Comparison of ENCODE assay signal across 9 mouse cellular contexts in genomic region chr12:81844572-81844971, GRCm38 (mm10). TPM values are rescaled to one million over a fixed set of nuclear protein-coding genes. Genes with fewer than 3 reads are reported as not detected.
DNase-seq lines count a peak whose midpoint lies in the region; ATAC-seq and TF ChIP-seq lines count a peak whose summit lies in the region.
"Had no signal": no experiment of that assay in that cellular context is flagged by ENCODE, and none has a peak within 500 bp of the region (broad histone marks: within the 10 kb centered on the region; RNA-seq: fewer than 3 reads in every experiment).

No protein-coding gene starts in this region.

- H3K27ac ChIP-seq in heart, embryonic 12.5 days (ENCODE audit: poor library complexity, severe bottlenecking), result peak overlapping the region; percentile 19; the same call in 1 of the 2 replicates
- H3K27ac ChIP-seq in bone marrow macrophage, adult 2 months (ENCODE audit: insufficient read depth, low read depth, low read length), result no peak overlapping the region
- H3K27ac ChIP-seq in hindbrain, embryonic 13.5 days, result no peak overlapping the region

- no peaks in the 10 kb centered on the region for H3K36me3 ChIP-seq in heart, embryonic 12.5 days
- no peaks in the 10 kb centered on the region for H3K36me3 ChIP-seq in hindbrain, embryonic 13.5 days

- ATAC-seq in heart, embryonic 12.5 days (ENCODE audit: insufficient number of reproducible peaks, low FRiP score), result no peak
- ATAC-seq in hindbrain, embryonic 13.5 days (ENCODE audit: low FRiP score), result no peak
- ATAC-seq in megakaryocyte, adult 5-6 weeks (ENCODE audit: poor library complexity, severe bottlenecking), result 0 out of 2 replicates have a peak, but pooled peaks have one; percentile 11

- H3K9ac ChIP-seq in heart, embryonic 12.5 days, result 0 out of 2 replicates have a peak overlapping the region, but pooled peaks have one; percentile 29
- no peak overlapping the region for H3K9ac ChIP-seq in hindbrain, embryonic 13.5 days

- 14% methylated on average over 13 of the region's 13 CpGs for WGBS in heart, embryonic 12.5 days
- WGBS in hindbrain, embryonic 13.5 days, result 55% methylated on average over 13 of the region's 13 CpGs

- no peak for DNase-seq in heart, postnatal 36 days
- no peak for DNase-seq in urinary bladder, postnatal 4 days (ENCODE audit: low spot score in 2 of 2)
- DNase-seq in frontal cortex, postnatal 10 days (ENCODE audit: low spot score in 2 of 2), result no peak
- DNase-seq in B cell, adult 2 months, result no peak
- DNase-seq: gastrocnemius, postnatal 14 days had no signal

- peaks cover 13% of the 10 kb centered on the region for H3K4me1 ChIP-seq in heart, embryonic 12.5 days (replicated peaks)
- H3K4me1 ChIP-seq in bone marrow macrophage, adult 2 months (ENCODE audit: control insufficient read depth, insufficient read depth, low read length), result peaks cover 14% of the 10 kb centered on the region
- peaks cover 24% of the 10 kb centered on the region for H3K4me1 ChIP-seq in hindbrain, embryonic 13.5 days (replicated peaks)

- H3K4me2 ChIP-seq in heart, embryonic 12.5 days, result peak overlapping the region; percentile 69
- peak overlapping the region; percentile 45 for H3K4me2 ChIP-seq in hindbrain, embryonic 13.5 days

- no peak for TF ChIP-seq POLR2A in bone marrow macrophage, adult 2 months (IDR thresholded peaks at IDR 0.05; ENCODE audit: borderline replicate concordance, low read depth, low read length)

- peak overlapping the region; percentile 34 for H3K4me3 ChIP-seq in heart, embryonic 12.5 days
- H3K4me3 ChIP-seq in bone marrow macrophage, adult 2 months (ENCODE audit: insufficient read depth, low read length), result peak overlapping the region; percentile 38
- H3K4me3 ChIP-seq in hindbrain, embryonic 13.5 days, result no peak overlapping the region

- no peaks in the 10 kb centered on the region for H3K27me3 ChIP-seq in heart, embryonic 12.5 days (replicated peaks)
- 0 out of 2 replicates have a peak, but pooled peaks cover 4% of the 10 kb centered on the region for H3K27me3 ChIP-seq in hindbrain, embryonic 13.5 days

- intact Hi-C loops in heart, postnatal 36 days (cut with DNase I), result no loop called here

- TF ChIP-seq CTCF in bone marrow macrophage, adult 2 months (IDR thresholded peaks at IDR 0.05; ENCODE audit: low read depth, low read length), result no peak

- H3K9me3 ChIP-seq in heart, embryonic 12.5 days (replicated peaks), result no peaks in the 10 kb centered on the region
- H3K9me3 ChIP-seq in hindbrain, embryonic 13.5 days, result no peaks in the 10 kb centered on the region

RNA-seq across cellular contexts. Expression of gene Pcnx, which starts 15.3 kb away (rescaled TPM):
- polyA plus RNA-seq in heart, embryonic 12.5 days (2016; fragmentation: Nextera tagmentation; extraction: Ambion mirVana), result 17.8 and 19.1 TPM in 2 replicates
- total RNA-seq in heart, postnatal 36 days (2021), result 10 to 100 TPM; 54.6 to 57.8 TPM
- 24.9 and 25.7 TPM in 2 replicates for polyA plus RNA-seq in bone marrow macrophage, adult 2 months (2012; ENCODE audit: insufficient read depth, insufficient read length, missing spikeins)
- 10.1 and 10.5 TPM in 2 replicates for polyA plus RNA-seq in hindbrain, embryonic 13.5 days (2015; fragmentation: Nextera tagmentation; extraction: Ambion mirVana)
- 33.1 and 40.1 TPM in 2 replicates for total RNA-seq in megakaryocyte, adult 5-6 weeks (2015)
- total RNA-seq in megakaryocyte, adult 5-6 weeks (2017), result 13.1 and 18.8 TPM in 2 replicates
